Mouse (Mus musculus) embryo, embryonic 11.5 days (tissue): ENCODE data around the gene Ubr1.
"Not testable (repeated sequence)": the region's sequence is repeated elsewhere in the genome, so short reads cannot be mapped to it uniquely, and the experiment has no call there.

Experiments used
- DNase-seq: peaks from one replicate; pipeline ENCODE4 v3.0.0-alpha.2; 2012; ENCODE audit warnings: low read depth, low spot score

The Ubr1 gene

DNA sequence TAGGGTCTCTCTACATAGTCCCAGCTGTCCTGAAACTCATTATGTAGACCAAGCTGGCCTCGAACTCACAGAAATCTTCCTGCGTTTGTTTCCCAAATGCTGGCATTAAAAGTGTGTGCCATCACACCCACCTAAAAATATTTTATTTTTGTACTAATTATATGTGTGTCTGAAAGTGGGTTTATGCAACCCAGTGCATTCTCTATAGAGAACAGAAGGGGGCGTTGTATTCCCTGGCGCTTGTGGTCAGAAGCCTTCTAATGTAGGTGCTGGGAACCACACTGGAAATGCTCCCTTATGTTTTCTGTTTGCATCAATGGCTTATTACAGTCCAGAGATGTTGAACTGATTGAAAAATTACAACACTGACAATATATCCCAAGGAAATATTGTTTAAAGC lies 5.8 kb upstream of the Ubr1 start:
- no peak for DNase-seq

DNA sequence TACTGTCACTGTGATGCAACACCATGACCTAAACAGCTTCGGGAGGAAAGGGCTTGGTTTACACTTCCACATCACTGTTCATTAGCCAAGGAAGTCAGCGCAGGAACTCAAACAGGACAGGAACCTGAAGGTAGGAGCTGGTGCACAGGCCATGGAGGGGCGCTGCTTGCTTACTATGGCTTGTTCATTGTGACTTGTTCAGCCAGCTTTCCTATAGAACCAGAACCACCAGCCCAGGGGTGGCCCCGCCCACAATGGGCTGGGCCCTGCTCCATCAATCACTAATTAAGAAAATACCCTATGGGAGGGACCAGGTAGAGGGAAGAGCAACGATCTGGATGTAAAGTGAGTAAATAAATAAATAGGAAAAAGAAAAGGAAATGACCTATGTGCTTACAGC lies 2.4 kb upstream of the Ubr1 start:
- DNase-seq = no peak

DNA sequence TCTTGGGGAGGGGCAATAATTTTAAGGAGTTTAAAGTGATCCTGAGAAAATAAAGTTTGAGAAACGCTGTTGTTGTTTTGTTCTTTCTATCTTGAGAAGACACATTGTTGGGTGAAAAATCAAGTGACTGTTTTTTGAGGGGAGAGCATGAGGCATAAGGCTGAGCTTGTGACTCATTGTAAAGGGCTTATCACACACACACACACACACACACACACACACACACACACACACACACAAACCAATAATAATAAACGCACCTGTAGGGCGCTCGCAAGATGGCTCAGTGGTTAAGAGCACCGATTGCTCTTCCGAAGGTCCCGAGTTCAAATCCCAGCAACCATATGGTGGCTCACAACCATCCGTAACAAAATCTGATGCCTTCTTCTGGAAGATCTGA lies 1.7 kb upstream of the Ubr1 start:
- DNase-seq = not testable (repeated sequence)

DNA sequence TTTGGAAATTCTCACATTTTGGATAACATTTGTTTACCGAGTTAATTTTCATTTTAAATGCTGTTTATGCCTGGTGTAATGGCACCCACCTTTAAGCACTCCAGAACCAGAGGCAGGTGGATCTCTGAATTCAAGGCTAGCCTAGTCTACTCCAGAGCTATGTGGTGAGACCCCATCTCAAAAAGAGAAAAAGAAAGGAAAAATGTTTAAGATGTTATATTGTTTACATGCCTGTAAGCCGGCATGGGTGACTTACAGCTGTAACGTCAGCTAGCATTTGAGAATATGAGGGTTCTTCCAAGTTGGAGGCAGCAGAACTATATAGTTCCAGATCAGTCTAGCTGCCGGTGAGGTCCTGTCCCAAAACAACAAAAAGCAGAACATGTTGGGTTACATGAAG lies 1.3 kb upstream of the Ubr1 start:
- no peak for DNase-seq

DNA sequence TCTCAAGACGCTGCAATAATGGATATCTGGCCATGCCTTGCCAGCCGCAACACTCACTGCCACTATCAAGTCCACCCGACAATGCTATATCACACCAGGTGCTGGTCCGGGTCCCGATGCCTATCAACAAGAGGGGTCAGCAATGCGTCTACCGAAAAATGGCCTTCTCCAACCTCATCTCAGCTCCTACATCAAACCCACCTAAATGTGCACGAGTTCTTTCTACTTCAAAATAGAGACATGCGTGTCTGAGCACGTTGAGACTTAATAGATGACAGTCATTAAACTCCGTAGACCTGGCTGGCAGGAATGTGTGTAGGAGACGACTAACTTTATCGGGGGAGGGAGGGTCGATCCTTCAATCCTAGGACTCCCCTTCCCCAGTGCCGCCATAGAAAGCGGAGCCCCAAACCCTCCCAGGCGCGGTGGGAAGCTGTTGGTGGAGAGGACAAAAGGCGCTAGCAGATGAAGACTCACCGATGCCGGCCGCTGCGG lies 423 bp downstream of the Ubr1 start:
- peak; percentile 16 for DNase-seq

DNA sequence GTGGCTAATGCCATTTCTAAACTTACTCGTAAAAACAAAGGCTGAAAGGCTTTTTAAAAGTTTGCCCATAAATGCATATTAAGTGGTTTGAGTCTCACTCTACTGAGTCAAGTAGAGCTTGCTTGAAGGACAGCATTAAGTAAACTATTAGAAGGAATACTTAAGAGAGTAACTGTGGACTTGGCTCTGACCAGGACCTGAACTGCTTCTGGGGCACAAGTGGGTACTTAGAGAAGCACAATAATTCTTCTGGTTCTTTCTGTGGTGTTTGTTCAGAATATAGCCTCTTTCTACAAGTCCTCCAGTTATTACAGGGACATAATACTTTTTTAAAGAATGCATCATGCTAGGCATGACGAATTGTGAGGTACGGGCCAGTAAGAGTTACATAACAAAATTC lies 5.0 kb downstream of the Ubr1 start:
- no peak for DNase-seq

DNA sequence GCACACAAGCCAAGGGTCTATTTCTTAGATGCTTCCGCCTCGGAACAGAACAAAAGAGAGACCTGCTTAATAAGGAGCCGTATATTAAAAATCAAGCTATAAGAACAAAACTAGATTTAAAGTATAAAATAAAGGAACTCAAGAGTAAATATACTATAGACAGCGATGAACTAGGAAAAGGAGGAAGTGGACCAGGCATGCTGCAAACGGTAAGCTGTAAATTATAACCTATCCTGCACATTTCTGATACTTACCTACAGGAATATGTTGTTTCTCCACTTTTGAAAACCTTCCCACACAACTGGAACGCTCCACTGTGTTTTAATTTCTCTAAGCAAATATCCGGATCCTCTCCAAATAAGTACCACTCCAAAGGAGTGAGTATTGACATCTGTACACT lies 7.4 kb downstream of the Ubr1 start:
- no peak for DNase-seq

DNA sequence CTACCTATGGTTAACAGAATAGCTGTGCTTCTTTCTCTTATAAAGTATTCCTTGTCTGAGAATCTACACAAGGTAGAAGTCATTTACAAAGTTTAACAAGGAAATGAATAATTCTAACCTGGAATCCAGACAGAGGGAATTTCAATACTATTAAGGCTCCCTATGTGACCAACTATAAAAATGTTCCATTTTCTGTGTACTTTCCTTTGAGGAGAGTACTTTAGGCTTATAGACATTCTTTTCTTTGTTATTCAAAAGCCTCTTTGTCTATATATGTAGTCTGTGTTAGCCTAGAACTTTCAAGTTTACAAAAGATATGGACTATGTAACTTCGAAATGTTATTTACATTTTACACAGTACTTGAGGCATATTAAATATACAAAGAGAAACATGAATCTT lies 10.3 kb downstream of the Ubr1 start:
- DNase-seq = no peak

DNA sequence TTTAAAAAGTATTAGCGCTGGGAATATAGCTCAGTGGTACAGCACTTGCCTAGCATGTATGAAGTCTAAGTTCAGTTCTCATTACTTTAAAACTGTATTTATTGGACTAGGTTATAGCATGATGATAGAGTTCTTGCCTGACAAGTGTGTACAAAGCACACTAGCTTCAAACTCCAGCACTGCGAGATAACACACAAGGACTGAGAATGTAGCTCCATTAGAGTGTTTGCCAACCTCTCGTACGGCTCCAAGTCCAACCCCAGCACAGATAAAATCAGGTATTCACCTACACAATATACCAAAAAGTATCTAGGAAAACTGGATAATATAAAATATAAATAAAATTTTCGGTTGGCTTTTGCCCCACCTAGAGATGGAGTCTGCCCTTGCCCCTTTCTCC lies 10.7 kb downstream of the Ubr1 start:
- DNase-seq = no peak

DNA sequence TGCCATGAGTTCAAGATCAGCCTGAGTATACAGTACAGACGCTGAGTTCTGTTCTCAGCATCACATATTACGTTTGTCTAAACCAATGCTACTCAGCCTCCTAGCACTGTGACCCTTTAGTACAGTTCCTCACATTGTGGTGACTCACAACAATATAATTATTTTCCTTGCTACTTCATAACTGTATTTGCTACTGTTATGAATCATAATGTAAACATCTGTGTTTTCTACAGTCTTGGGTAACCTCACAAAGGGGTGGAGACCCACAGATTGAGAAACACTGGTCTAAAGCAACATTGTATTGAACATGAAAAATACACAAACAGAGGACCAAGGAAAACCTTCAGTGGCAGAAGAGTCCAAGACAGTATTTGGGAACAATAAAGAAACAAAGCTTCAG lies 11.2 kb downstream of the Ubr1 start:
- no peak for DNase-seq

DNA sequence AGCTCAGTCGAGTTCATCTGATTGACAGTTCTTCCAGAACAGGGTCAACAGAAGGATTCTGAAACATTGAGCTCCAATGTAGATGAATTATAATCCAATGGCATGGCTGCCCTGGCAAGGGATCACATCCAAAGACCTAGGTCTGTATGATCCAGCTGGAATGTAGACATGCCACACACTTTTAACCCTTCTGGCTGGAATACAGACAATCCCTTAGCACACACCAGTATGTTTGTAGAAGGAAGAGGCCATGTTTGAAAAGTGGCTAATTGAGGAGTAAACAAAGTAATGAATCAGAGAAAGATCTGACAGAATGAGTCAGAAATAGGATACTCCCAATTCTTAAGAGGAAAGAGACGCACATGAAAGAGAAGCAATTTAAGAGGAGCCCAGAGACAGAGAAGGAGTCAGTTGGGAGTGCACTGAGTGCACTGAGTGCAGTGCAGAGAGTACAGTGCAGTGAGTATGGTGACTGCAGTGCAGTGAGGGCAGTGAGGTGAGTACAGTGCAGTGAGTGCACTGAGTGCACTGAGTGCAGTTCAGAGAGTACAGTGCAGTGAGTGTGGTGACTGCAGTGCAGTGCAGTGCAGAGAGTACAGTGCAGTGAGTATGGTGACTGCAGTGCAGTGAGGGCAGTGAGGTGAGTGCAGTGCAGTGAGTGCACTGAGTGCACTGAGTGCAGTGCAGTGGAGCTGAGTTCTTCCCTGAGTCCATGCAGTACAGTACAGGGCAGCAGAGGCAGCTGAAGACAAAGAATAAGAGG lies 18.2 kb downstream of the Ubr1 start:
- no peak for DNase-seq

DNA sequence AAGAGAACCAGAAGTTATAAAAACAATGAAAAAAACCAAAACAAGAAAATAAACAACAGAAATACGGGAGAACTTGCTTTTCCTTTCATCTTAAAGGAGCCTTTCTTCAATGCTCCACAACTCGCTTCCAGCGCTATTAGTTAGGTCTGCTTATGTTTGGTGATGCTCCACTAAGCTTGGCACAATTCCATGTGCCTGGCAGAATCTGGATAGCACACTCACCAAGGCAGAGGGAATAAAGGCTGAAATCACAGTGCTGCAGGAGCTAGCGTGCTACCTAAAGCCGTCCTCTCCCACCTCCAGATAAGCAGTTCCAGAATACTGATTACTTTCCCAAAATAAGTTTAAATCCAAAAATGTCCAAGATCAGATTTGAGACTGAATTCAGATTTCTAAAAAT lies 19.3 kb downstream of the Ubr1 start:
- no peak for DNase-seq

DNA sequence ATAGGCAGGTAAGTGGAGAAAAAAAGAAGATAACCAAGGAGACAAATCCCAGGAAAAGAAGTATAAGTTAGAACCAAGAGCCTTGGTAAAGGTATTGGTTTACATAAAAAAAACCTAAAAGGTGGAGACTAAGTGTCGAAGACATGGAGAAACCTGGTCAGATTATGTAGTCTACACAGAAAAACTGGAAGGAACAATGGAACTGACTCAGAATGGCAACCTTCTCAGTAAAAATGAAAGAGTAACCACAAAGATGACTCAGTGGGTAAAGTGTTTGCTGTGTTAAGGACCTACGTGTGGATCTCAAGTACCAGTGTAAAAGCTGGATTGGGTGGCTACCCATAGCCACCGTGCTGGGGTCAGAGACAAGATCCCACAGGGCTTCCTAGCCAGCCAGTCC lies 37.5 kb downstream of the Ubr1 start:
- no peak for DNase-seq

DNA sequence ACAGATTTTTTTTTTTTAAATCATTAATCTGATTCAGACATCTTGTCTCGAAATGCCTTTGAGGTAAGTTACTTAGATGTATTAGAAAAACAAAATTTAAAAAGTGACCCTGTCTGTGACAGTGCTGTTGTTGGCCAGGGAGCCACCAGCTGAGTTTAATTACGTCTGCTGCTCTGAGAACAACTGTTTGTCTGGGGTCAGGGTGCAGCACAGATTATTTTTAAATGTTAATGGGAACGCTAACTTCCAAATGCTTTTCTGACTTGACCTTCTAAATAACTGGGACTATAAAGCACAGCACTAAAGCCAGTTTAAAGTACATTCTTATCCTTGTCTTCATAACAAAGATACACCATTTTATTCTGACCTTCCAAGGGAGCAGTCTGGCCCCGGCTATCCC lies 61.0 kb downstream of the Ubr1 start:
- no peak for DNase-seq

DNA sequence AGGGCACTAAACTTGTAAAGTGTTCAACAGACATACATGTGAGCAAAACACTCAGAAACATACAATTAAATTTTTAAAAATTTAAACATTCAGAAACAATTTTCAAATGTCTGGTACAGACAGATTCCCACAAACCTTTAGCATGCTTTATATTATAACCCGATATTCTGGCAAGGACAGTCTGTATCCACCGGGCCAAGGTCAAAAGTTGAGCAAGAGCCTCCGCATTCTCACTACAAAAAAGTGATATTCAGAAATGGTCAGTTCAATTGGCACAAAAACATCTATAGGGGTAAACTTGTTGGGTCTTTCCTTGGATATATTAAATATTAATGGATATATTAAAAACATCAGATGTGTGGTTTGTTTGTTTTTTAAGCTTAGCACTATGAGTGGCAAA lies 74.2 kb downstream of the Ubr1 start:
- no peak for DNase-seq

DNA sequence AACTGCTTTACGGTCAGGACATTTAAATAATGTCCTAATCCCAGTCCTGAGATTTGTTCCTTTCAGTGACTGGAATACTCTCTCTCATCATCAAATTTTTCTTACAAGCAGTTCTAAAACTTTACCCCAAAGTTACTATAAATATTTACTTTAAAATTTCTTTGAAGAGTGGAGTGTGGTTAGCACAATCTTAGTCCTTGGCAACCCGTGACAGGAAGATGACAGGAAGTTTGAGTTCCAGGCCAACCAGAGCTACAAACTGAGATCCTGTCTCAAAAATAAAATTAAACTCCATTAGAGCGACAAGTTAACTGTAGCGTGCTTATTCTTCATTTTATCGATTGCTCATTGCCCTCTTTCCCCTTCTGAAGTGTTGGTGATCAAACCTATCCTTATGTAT lies 82.9 kb downstream of the Ubr1 start:
- DNase-seq = no peak

DNA sequence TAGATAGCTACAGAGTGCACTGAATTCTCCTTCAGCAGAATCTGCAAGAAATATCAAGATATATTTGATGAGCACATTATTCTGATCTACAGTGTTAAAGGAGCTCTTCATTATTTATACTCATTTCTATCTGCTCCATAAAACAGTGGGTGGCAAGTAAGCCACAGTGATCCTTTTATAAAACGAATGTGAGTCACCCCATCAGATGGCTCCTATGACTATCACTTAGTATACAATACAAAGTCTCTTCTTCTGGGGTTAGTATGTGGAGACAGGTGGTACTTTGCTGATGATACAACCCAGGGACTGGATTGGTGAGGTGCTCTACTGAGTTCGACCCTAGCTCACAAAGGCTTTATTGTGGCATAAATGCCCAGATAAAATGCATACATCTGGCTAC lies 97.3 kb downstream of the Ubr1 start:
- DNase-seq = no peak

DNA sequence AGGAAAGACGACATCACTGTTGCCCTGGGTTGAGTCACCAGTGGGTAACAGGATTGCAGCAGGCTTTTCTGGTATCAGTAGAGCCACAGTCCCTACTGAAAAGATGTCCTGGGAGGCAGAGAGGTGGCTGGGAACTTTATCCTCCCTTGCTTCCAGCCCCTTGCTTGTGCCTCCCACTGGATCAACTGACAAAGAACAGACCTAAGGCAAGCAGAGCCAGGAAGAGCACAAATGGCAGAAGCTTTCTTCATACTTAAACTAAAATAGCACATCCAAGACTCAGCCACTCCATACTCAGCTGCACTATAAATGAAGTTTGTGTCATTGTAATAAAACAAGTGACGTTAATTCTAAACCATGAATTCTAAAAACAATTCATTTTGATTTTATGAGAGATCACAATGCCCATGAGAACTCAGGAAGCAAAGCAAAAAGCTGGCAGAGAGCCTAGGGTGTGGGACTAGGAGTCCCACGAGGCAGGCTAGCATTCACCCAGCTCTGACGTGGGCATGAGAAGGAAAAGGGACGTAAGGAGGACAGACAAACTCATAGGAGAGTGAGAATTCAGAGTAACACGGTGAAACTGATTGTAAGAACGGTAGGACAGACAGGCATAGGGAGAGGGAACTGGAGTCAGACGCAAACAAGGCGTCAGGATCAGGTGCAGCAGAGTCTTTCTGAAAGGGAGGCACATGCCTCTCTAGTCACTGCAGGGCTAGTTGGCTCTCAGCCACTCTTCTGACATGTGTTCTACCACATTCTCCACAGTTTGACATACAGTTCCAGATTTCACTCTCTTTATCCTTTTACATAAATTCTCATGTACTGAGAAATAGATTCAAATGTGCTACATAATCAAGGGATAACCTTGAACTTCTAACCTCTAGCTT lies 98.8 kb downstream of the Ubr1 start:
- DNase-seq = no peak

DNA sequence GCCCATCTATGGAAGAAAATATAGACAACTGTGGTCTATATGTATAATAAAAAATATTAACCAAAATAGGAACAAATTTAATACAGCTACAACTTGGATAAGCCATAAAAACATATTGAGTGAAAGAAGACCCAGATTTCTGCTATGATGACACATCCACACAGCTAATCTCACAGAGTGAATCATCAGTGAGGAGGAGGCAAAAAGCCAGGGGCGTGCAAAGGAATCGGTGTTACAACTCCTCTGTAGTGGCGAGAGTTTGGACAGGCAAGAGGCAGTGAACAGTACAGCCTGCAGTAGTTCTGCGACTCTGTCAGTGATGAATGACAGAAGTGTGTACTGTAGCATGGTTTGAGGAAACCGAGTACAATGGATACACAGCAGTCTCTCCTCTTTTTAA lies 103.2 kb downstream of the Ubr1 start:
- no peak for DNase-seq

DNA sequence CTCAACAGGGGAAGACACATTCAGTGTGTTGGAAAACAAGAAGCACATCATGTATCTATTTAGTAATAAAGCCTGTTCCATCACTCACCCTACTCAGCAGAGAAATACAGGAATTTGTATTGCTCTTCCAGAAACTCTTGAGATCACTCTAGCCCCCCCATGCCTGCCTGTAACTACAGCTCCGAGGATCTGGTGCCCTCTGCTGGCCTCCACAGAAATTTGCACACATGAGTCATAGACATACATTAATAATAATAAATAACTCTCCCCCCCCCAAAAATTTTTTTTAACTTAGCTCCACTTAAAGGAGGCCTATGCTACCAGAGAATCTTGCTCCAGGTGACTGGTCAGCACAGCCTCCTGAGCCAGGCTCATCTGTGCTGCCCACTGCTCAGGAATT lies 104.0 kb downstream of the Ubr1 start:
- no peak for DNase-seq

DNA sequence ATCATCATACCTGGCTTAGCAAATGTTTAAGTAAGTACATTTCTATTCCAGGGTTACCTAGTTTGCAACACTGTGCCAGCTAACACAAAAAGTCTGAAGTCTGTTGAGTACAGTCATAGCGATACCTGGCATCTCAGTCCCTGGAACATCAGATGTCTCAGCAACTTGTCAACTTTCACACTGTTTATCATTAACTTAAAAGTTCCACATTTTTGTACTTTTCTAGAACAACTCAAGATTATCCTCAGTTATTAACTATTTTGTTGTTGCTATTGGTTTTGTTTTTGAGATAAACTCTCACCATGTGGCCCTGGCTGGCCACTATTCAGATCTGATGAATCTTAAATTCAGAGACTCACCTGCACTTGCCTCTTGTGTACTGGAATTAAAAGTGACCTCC lies 107.1 kb downstream of the Ubr1 start:
- DNase-seq = no peak

DNA sequence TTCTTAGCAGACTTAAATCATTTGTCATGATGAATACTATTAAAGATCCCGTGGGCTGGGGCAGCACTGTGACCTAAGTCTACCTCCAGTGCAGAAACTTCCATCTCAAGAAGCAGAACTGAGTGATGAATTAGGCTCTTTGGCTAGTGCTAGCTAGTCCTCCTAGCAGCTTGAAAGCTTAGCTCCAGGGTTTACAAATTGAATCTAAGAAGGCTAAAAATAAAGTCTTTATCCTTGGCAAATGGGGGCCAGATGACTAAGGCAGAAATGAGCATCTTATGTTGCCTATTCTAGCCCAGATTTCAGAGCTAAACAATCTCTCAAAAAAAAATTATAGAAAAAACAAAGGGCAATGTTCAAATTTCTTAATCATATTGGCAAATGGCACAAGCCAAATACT lies 109.8 kb downstream of the Ubr1 start:
- no peak for DNase-seq

DNA sequence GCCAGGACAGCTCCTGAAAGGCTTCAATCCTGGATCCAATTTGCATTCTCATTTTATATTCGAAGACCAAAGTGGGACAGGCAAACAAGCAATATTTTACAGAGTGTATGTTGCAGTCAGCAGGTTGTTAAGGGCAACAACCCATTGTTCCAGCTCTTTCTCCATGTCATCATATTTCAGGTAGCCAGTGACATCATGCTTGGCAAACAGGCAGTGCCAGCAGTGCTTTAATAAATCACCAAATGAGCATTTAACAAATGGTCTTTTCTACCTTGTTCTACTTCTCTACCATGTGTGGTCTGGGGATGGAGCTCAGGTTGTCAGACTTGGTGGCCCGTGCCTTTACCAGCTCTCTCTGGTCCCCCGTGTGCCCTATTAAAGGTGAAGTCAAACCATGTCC lies 112.4 kb downstream of the Ubr1 start:
- no peak for DNase-seq
